Mouse (Mus musculus): ENCODE measurements at regions not wholly inside any gene's neighbourhood (a gene's known extent, or its start where the extent isn't known, plus 50 kb on each side); places are given as distances from the start of the nearest gene placed in this dataset.

GRCm38 (mm10) chr15:60193157-60193556 lies 176.7 kb upstream of the 4933412E24Rik start:
- Histone ChIP-seq H3K4me3 (replicated peaks) (no peak overlapping the region), H3K4me1 (no peaks in the 10 kb centered on the region), H3K9me3 (no peaks in the 10 kb centered on the region), H3K36me3 (replicated peaks) (no peaks in the 10 kb centered on the region), H3K9ac (no peak overlapping the region), H3K27ac (no peak overlapping the region), H3K27me3 (no peaks in the 10 kb centered on the region), H3K4me2 (no peak overlapping the region)
- 89% methylated on average over 3 of the region's 3 CpGs for WGBS
- ATAC-seq (ENCODE audit: low FRiP score), result no peak

- no peak overlapping the region for H3K4me2 ChIP-seq
- no peak overlapping the region for H3K9ac ChIP-seq
- 61% methylated on average over 5 of the region's 5 CpGs for WGBS
- no peak overlapping the region for H3K27ac ChIP-seq
- no peaks in the 10 kb centered on the region for H3K4me1 ChIP-seq
- H3K27me3 ChIP-seq, result no peaks in the 10 kb centered on the region
- H3K9me3 ChIP-seq, result no peaks in the 10 kb centered on the region
- H3K4me3 ChIP-seq (replicated peaks), result no peak overlapping the region
- H3K36me3 ChIP-seq (replicated peaks), result no peaks in the 10 kb centered on the region
- ATAC-seq (ENCODE audit: low FRiP score), result no peak
Observed at GRCm38 (mm10) chr15:60187002-60187715, 170.7 kb upstream of the 4933412E24Rik start.

GRCm38 (mm10) chr15:60141554-60142070 lies 125.2 kb upstream of the 4933412E24Rik start:
- ATAC-seq (ENCODE audit: low FRiP score), result no peak
- 90% methylated on average over 6 of the region's 6 CpGs for WGBS

GRCm38 (mm10) chr15:60136671-60137070 lies 120.3 kb upstream of the 4933412E24Rik start:
- Histone ChIP-seq H3K4me1 (no peaks in the 10 kb centered on the region), H3K4me2 (no peak overlapping the region), H3K9me3 (no peaks in the 10 kb centered on the region), H3K27me3 (no peaks in the 10 kb centered on the region), H3K9ac (no peak overlapping the region), H3K36me3 (replicated peaks) (no peaks in the 10 kb centered on the region), H3K4me3 (replicated peaks) (no peak overlapping the region), H3K27ac (no peak overlapping the region)
- no peak for ATAC-seq (ENCODE audit: low FRiP score)
- 89% methylated on average over 2 of the region's 2 CpGs for WGBS

More at GRCm38 (mm10) chr15:60141554-60142070, 125.2 kb upstream of the 4933412E24Rik start:
- Histone ChIP-seq H3K4me3 (replicated peaks) (no peak overlapping the region), H3K27me3 (no peaks in the 10 kb centered on the region), H3K36me3 (replicated peaks) (no peaks in the 10 kb centered on the region), H3K4me2 (no peak overlapping the region), H3K9ac (no peak overlapping the region), H3K27ac (no peak overlapping the region), H3K9me3 (no peaks in the 10 kb centered on the region), H3K4me1 (no peaks in the 10 kb centered on the region)

- 64% methylated on average over 1 of the region's 1 CpGs for WGBS
- H3K4me2 ChIP-seq, result no peak overlapping the region
- no peak overlapping the region for H3K4me3 ChIP-seq (replicated peaks)
- no peaks in the 10 kb centered on the region for H3K36me3 ChIP-seq (replicated peaks)
- no peaks in the 10 kb centered on the region for H3K4me1 ChIP-seq
- H3K9ac ChIP-seq, result no peak overlapping the region
- no peak overlapping the region for H3K27ac ChIP-seq
- no peaks in the 10 kb centered on the region for H3K9me3 ChIP-seq
- no peak for ATAC-seq (ENCODE audit: low FRiP score)
- H3K27me3 ChIP-seq, result no peaks in the 10 kb centered on the region
Observed at GRCm38 (mm10) chr15:60134515-60134914, 118.1 kb upstream of the 4933412E24Rik start.

GRCm38 (mm10) chr15:60132701-60133100 lies 116.3 kb upstream of the 4933412E24Rik start:
- H3K4me3 ChIP-seq (replicated peaks), result no peak overlapping the region
- H3K9ac ChIP-seq, result no peak overlapping the region
- 76% methylated on average over 3 of the region's 3 CpGs for whole genome bisulfite sequencing
- H3K27ac ChIP-seq, result no peak overlapping the region
- H3K4me1 ChIP-seq, result no peaks in the 10 kb centered on the region
- no peaks in the 10 kb centered on the region for H3K36me3 ChIP-seq (replicated peaks)
- no peak overlapping the region for H3K4me2 ChIP-seq
- no peak for ATAC-seq (ENCODE audit: low FRiP score)
- no peaks in the 10 kb centered on the region for H3K27me3 ChIP-seq
- no peaks in the 10 kb centered on the region for H3K9me3 ChIP-seq

GRCm38 (mm10) chr15:60124461-60124860 lies 108.0 kb upstream of the 4933412E24Rik start:
- Histone ChIP-seq H3K9ac (no peak overlapping the region), H3K4me1 (no peaks in the 10 kb centered on the region), H3K27ac (no peak overlapping the region), H3K9me3 (no peaks in the 10 kb centered on the region), H3K27me3 (no peaks in the 10 kb centered on the region), H3K4me3 (replicated peaks) (no peak overlapping the region), H3K36me3 (replicated peaks) (no peaks in the 10 kb centered on the region), H3K4me2 (no peak overlapping the region)
- no peak for ATAC-seq (ENCODE audit: low FRiP score)
- WGBS, result 88% methylated on average over 3 of the region's 3 CpGs

GRCm38 (mm10) chr15:60119926-60120325 lies 103.5 kb upstream of the 4933412E24Rik start:
- H3K4me2 ChIP-seq, result no peak overlapping the region
- no peak overlapping the region for H3K4me3 ChIP-seq (replicated peaks)
- no peak overlapping the region for H3K27ac ChIP-seq
- no peaks in the 10 kb centered on the region for H3K4me1 ChIP-seq
- no peak for ATAC-seq (ENCODE audit: low FRiP score)
- H3K36me3 ChIP-seq (replicated peaks), result no peaks in the 10 kb centered on the region
- H3K27me3 ChIP-seq, result no peaks in the 10 kb centered on the region
- H3K9me3 ChIP-seq, result no peaks in the 10 kb centered on the region
- 91% methylated on average over 1 of the region's 1 CpGs for WGBS
- no peak overlapping the region for H3K9ac ChIP-seq

GRCm38 (mm10) chr15:60111885-60112284 lies 95.5 kb upstream of the 4933412E24Rik start:
- H3K4me2 ChIP-seq, result no peak overlapping the region
- H3K4me1 ChIP-seq, result no peaks in the 10 kb centered on the region
- H3K27ac ChIP-seq, result no peak overlapping the region
- no peaks in the 10 kb centered on the region for H3K9me3 ChIP-seq
- no peak overlapping the region for H3K4me3 ChIP-seq (replicated peaks)
- H3K9ac ChIP-seq, result no peak overlapping the region
- no peak for ATAC-seq (ENCODE audit: low FRiP score)
- H3K36me3 ChIP-seq (replicated peaks), result no peaks in the 10 kb centered on the region
- 83% methylated on average over 3 of the region's 3 CpGs for WGBS
- H3K27me3 ChIP-seq, result no peaks in the 10 kb centered on the region

- Histone ChIP-seq H3K4me2 (no peak overlapping the region), H3K9ac (no peak overlapping the region), H3K36me3 (replicated peaks) (no peaks in the 10 kb centered on the region), H3K27me3 (no peaks in the 10 kb centered on the region), H3K4me1 (no peaks in the 10 kb centered on the region), H3K4me3 (replicated peaks) (no peak overlapping the region), H3K27ac (no peak overlapping the region), H3K9me3 (no peaks in the 10 kb centered on the region)
- 91% methylated on average over 4 of the region's 4 CpGs for WGBS
- no peak for ATAC-seq (ENCODE audit: low FRiP score)
Observed at GRCm38 (mm10) chr15:60111046-60111445, 94.6 kb upstream of the 4933412E24Rik start.

- H3K9me3 ChIP-seq, result no peaks in the 10 kb centered on the region
- H3K27ac ChIP-seq, result no peak overlapping the region
- no peaks in the 10 kb centered on the region for H3K4me1 ChIP-seq
- H3K4me3 ChIP-seq (replicated peaks), result no peak overlapping the region
- 87% methylated on average over 2 of the region's 2 CpGs for WGBS
- H3K4me2 ChIP-seq, result no peak overlapping the region
- ATAC-seq (ENCODE audit: low FRiP score), result no peak
- H3K27me3 ChIP-seq, result no peaks in the 10 kb centered on the region
- no peaks in the 10 kb centered on the region for H3K36me3 ChIP-seq (replicated peaks)
- no peak overlapping the region for H3K9ac ChIP-seq
Observed at GRCm38 (mm10) chr15:60104126-60104525, 87.7 kb upstream of the 4933412E24Rik start.

- H3K9ac ChIP-seq, result no peak overlapping the region
- 82% methylated on average over 4 of the region's 4 CpGs for WGBS
- no peak overlapping the region for H3K4me3 ChIP-seq (replicated peaks)
- H3K27me3 ChIP-seq, result no peaks in the 10 kb centered on the region
- no peaks in the 10 kb centered on the region for H3K4me1 ChIP-seq
- H3K9me3 ChIP-seq, result no peaks in the 10 kb centered on the region
- H3K4me2 ChIP-seq, result no peak overlapping the region
- no peak for ATAC-seq (ENCODE audit: low FRiP score)
- no peaks in the 10 kb centered on the region for H3K36me3 ChIP-seq (replicated peaks)
- no peak overlapping the region for H3K27ac ChIP-seq
Observed at GRCm38 (mm10) chr15:60101485-60102280, 85.3 kb upstream of the 4933412E24Rik start.

Measured in forebrain, embryonic 12.5 days (tissue).